Mouse (Mus musculus) spleen, postnatal 10 days (tissue): ENCODE data around the gene Uba52.

Experiments used
- DNase-seq, 2 experiments: peaks; one replicate each; pipeline ENCODE4 v3.0.0; 2021 to 2022; ENCODE audit warnings: low spot score in 2 of 2

The Uba52 gene

DNA sequence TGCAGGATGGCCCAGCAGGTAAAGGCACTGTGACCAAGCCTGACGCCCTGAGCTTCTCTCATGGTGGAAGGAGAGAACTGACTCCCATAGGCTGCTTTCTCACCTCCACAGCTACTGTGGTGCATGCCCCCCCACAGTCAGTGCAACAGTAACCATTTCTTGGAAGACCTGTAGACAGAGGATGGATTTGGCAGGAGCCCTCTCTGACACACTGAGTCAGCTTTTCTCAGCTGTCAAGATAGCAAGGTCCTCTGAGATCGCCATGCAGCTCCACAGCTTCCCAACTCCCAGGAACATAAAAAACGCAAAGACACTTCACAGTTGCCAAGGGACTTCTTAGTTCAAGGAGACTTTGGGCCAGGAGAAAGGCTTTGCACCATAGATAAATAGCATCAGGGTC, 52.1 kb downstream of the Uba52 start:
- no peak for DNase-seq
